Mouse (Mus musculus): Measurements from ENCODE around the gene Sos2.
A peak's percentile ranks its signal among the peaks of the same experiment; 100 is the strongest.
"Not testable (repeated sequence)": the region's sequence is repeated elsewhere in the genome, so short reads cannot be mapped to it uniquely, and the experiment has no call there.

The Sos2 gene

GRCm38 (mm10) chr12:69674576-69675537 lies 6.8 kb downstream of the Sos2 start:
- no peak for DNase-seq

GRCm38 (mm10) chr12:69674176-69674575 lies 7.5 kb downstream of the Sos2 start:
- DNase-seq: no peak

GRCm38 (mm10) chr12:69666721-69667120 lies 14.9 kb downstream of the Sos2 start:
- peak; percentile 67 for DNase-seq

- no peak for DNase-seq
These were observed 20.0 kb downstream of the Sos2 start for GRCm38 (mm10) chr12:69661658-69662057.

GRCm38 (mm10) chr12:69653973-69654372 lies 27.7 kb downstream of the Sos2 start:
- not testable (repeated sequence) for DNase-seq

GRCm38 (mm10) chr12:69649511-69649910 lies 32.1 kb downstream of the Sos2 start:
- no peak for DNase-seq

- no peak for DNase-seq
These were observed 35.6 kb downstream of the Sos2 start for GRCm38 (mm10) chr12:69645821-69646616.

- DNase-seq: peak; percentile 80
These were observed 36.8 kb downstream of the Sos2 start for GRCm38 (mm10) chr12:69644877-69645276.

- no peak for DNase-seq
These were observed 38.8 kb downstream of the Sos2 start for GRCm38 (mm10) chr12:69642877-69643276.

- peak; percentile 38 for DNase-seq
These were observed 46.9 kb downstream of the Sos2 start for GRCm38 (mm10) chr12:69634761-69635160.

GRCm38 (mm10) chr12:69618590-69618989 lies 63.1 kb downstream of the Sos2 start:
- not testable (repeated sequence) for DNase-seq

- DNase-seq: no peak
These were observed 77.3 kb downstream of the Sos2 start for GRCm38 (mm10) chr12:69604367-69604766.

GRCm38 (mm10) chr12:69597446-69597845 lies 84.2 kb downstream of the Sos2 start:
- no peak for DNase-seq

GRCm38 (mm10) chr12:69593130-69593529 lies 88.5 kb downstream of the Sos2 start:
- DNase-seq: no peak

- DNase-seq: no peak
These were observed 98.4 kb downstream of the Sos2 start for GRCm38 (mm10) chr12:69583270-69583629.

GRCm38 (mm10) chr12:69582613-69583269 lies 98.9 kb downstream of the Sos2 start, which contains the start of gene Vcpkmt:
Vcpkmt (minus strand) TSS chr12:69583028.
- DNase-seq: peak; percentile 91

GRCm38 (mm10) chr12:69582216-69582612 lies 99.4 kb downstream of the Sos2 start:
- DNase-seq: no peak

GRCm38 (mm10) chr12:69579623-69580022 lies 102.0 kb downstream of the Sos2 start:
- DNase-seq: no peak

GRCm38 (mm10) chr12:69576120-69576627 lies 105.5 kb downstream of the Sos2 start:
- no peak for DNase-seq

GRCm38 (mm10) chr12:69573916-69574881 lies 107.5 kb downstream of the Sos2 start:
- DNase-seq: peak; percentile 89

- no peak for DNase-seq
These were observed 108.4 kb downstream of the Sos2 start for GRCm38 (mm10) chr12:69573271-69573670.

GRCm38 (mm10) chr12:69569926-69570325 lies 111.7 kb downstream of the Sos2 start:
- DNase-seq: no peak

Measured in lung, postnatal 10 days (tissue).